Mouse (Mus musculus) adrenal gland, adult 18-20 months (tissue): ENCODE measurements around the gene Bfar. TPM values are rescaled to one million over a fixed set of nuclear protein-coding genes. Genes with fewer than 3 reads are reported as not detected.
A peak's percentile ranks its signal among the peaks of the same experiment; 100 is the strongest.
"Not testable (repeated sequence)": the region's sequence is repeated elsewhere in the genome, so short reads cannot be mapped to it uniquely, and the experiment has no call there.

Experiments used
- DNase-seq, 2 experiments: peaks; one replicate each; pipeline ENCODE4 v3.0.0; 2021 to 2022; ENCODE audit warnings: low spot score in 2 of 2
- total RNA-seq, 2 experiments: library from RNA; stranded (reverse); gene quantifications; 1 replicate in 1 of 2; 2 replicates in 1 of 2; pipeline ENCODE4 v1.2.3; 2021

Bfar gene
- total RNA-seq, 2 experiments from 2014 or later, result 41.8 to 46.6 TPM

- no peak for DNase-seq
Measured at GRCm38 (mm10) chr16:13716821-13717553, 45.3 kb downstream of the Bfar start.

DNA sequence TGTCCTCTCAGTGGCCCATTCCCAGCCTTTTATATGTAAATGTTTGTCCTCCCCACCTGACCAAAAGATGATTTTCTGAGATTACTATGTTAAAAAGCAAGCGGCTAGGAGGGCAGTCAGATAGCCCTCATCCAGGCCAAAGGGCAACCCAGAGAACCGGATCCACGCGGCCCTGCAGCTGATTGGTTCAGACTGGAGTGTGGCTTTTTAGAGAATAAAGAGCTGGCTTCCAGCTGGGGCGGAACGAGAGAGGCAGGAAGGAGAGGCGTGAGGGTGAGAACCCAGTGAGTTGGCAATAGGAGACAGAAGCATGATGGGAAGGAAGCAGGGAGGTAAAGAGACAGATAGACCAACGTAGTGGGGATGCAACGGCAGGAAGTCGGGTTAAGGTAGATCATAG lies 51.3 kb downstream of the Bfar start:
- no peak for DNase-seq

DNA sequence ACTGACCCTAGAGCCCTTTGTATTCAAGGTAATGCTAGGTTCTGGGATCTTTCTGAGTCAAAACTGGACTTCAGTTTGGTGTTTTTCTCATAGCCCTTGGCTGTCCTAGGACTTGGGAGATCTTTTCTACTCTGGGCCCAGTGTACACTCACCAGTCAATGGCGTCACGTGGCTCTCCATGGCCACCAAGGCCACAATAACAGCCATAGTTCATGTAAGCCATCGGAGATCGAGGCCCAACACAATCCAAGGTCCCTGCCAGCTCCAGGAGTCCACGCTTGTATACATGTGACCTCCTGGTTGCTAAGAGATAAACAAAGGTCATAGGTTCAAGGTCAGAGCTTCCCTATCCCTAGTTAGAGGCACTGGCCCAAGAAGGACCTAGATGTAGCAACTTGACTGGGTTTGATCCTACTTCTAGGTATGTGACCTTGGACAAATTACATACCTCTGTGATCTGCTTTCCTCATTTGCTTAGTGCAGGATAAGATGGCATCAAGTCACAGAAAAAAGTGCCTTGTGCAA lies 56.2 kb downstream of the Bfar start:
- no peak for DNase-seq

DNA sequence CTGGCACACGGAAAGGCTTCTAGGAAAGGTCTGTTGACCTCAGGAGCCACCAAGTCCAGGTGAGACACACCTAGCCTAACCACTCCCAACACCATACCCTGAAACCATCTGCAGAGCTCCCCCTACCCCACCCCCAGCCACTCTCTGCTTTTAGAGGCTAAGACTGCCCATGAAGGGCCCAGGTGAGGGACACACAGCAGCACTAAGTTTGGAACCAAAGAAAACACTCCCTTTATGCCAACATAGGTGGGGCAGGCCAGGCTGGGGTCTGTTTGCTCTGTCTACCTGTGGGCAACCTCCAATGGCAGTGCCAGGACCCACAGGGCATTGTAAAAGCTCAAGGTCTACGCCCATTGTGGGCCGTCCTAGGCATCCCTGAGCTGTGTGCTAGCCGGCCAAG lies 57.8 kb downstream of the Bfar start:
- no peak for DNase-seq

GRCm38 (mm10) chr16:13730285-13731255 lies 58.9 kb downstream of the Bfar start, which contains the start of gene Pla2g10:
TSS of gene Pla2g10 (minus strand) at chr16:13730983.
- no peak for DNase-seq

- DNase-seq, result no peak
Measured at GRCm38 (mm10) chr16:13732786-13733185, 61.1 kb downstream of the Bfar start.

GRCm38 (mm10) chr16:13733518-13734137 lies 62.0 kb downstream of the Bfar start:
- peak; percentile 79 to 84 for DNase-seq

DNA sequence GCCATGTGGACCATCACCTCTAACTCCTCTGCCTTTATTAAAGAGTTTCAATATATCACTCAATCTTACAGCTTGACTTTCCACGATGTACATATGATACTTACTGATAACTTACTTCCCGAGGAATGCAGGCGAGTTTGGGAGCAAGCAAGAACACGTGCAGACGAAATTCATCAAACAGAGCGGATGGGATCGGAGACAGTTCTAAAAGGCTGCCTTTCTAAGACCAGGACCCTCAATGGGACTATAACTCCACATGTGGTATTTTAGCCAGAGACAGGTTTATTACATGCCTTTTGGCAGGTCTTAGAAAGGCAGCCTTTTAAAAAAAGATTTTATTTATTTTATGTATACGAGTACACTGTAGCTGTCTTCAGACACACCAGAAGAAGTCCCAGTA lies 64.3 kb downstream of the Bfar start:
- DNase-seq, result no peak

DNA sequence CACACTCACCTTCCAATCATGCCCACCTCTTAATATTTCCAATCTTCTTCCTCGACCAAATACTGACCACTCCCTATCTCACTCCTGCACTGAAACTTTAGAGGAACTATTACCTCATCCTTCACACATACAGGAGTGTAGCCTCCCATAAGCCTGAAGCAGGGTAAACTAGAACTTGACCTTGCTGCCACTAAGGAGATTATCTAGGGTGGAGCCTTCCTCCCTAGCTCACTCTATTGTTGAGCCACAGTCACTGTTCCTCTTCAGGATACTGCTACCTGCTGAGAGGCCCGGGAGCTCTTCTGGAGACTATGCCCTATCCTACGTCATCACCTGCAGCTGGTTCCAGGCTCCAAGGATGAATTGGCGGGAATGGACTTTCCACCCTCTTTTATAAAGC lies 67.4 kb downstream of the Bfar start:
- not testable (repeated sequence) for DNase-seq

DNA sequence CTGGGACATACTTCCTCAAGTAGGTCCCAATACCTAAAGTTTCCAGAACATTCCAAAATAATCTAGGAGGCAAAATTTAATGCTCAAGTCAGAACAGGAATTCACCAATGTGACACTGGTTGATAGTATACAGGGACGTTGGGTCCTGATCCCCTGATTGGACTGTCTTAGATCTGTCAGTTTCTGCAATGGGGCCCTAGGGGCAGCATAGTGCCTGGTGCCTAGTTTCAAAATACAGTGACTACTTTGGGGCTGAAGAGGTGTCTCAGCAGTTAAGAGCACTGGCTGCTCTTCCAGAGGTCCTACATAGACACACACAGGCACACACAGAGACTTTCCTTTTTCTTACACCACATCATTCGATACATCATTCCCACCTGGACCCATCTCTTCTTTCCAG lies 69.2 kb downstream of the Bfar start:
- DNase-seq, result no peak

- DNase-seq, result no peak
Measured at GRCm38 (mm10) chr16:13747708-13748107, 76.0 kb downstream of the Bfar start.

DNA sequence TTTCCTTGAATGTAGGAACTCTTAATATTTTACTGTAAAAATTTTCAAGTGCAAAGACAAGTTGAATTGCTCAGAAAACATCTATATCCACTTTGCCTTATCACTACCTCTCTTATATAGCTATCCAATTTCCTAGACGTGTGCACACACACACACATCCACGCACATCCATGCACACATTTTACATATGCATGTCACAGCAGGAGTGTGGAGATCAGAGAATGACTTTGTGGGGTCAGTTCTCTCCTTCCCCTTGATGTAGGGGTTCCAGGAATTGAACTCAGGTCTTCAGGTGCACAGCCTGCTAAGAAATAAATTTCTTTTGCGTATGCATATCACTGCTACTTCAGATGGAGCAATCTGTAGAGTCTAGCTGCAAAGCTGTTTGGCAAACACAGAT lies 76.5 kb downstream of the Bfar start:
- no peak for DNase-seq

- not testable (repeated sequence) for DNase-seq
Measured at GRCm38 (mm10) chr16:13748813-13749212, 77.2 kb downstream of the Bfar start.

DNA sequence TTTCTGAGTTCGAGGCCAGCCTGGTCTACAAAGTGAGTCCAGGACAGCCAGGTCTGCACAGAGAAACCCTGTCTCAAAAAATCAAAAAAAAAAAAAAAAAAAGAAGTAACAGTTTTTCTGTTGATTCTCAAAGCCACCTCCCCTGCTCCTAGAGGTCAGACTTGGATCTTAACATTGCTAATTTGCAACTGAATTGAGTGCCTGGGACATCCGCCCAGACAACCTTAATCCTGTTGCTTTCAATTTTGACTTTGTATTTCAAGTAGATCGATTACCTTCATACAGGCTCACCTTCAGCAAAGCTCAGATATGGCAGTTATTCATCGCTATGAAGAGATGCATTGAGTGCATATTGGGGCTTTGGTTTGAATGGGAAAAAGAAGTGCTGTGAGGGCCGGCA lies 77.6 kb downstream of the Bfar start:
- no peak for DNase-seq

DNA sequence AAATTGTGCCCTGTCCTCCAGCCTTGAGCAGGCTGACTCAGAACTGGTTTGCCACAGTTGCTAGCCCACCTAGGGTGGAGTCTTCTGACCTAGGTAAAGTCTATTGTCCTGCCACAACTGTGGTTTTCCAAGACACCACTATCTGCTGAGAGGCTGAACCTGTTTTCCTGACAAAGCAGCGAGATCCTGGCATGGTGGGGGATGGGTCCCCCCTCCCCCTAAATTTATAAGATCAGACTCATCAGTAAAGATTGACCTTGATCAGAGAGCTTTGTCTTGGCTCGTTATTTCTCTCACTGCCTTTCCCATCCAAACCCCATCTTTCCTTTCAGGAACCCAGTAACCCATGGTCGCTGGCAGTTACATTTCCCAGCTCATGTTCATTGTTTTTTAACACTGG lies 78.3 kb downstream of the Bfar start:
- DNase-seq, result no peak

GRCm38 (mm10) chr16:13750626-13751025 lies 79.0 kb downstream of the Bfar start:
- DNase-seq, result no peak

Other genes with a start within 250 kb of the Bfar start
- gene Parn, start 3.7 kb upstream of the Bfar start, total RNA-seq, result 10 to 100 TPM; 25.0 to 38.3 TPM
- 1 to 10 TPM; 5.0 to 6.2 TPM for gene 3110001I22Rik, start 71 bp downstream of the Bfar start, total RNA-seq
- not detected for gene Pla2g10, start 59.1 kb downstream of the Bfar start, total RNA-seq
- 10 to 100 TPM; 45.5 to 61.1 TPM for gene Rrn3, start 108.8 kb downstream of the Bfar start, total RNA-seq
- 10 to 100 TPM; 48.9 to 76.9 TPM for gene Ntan1, start 147.0 kb downstream of the Bfar start, total RNA-seq
- 10 to 100 TPM; 85.3 to 93.7 TPM for gene Pdxdc1, start 231.3 kb downstream of the Bfar start, total RNA-seq
- gene Mpv17l, start 231.3 kb downstream of the Bfar start, total RNA-seq, result 1 to 10 TPM; 7.0 to 7.1 TPM